Mouse (Mus musculus): ENCODE results near the gene Wfdc12. TPM values are rescaled to one million over a fixed set of nuclear protein-coding genes. Genes with fewer than 3 reads are reported as not detected.

Gene Wfdc12
- polyA plus RNA-seq, 1 experiment from 2014 or later: not detected

GRCm38 (mm10) chr2:164168571-164168946, 21.8 kb downstream of the Wfdc12 start:
- WGBS: 5% methylated on average over 42 of the region's 42 CpGs
- Histone ChIP-seq H3K4me2 (ENCODE audit: low read depth, low read length) (peak overlapping the region; percentile 61), H3K27me3 (replicated peaks; ENCODE audit: control insufficient read depth, insufficient read depth, low read length) (peaks cover 59% of the 10 kb centered on the region), H3K4me1 (ENCODE audit: control insufficient read depth, insufficient read depth, low read length) (peaks cover 18% of the 10 kb centered on the region), H3K9ac (ENCODE audit: low read depth, low read length) (no peak overlapping the region), H3K36me3 (ENCODE audit: control insufficient read depth, insufficient read depth, low read length) (no peaks in the 10 kb centered on the region), H3K4me3 (ENCODE audit: low read length) (peak overlapping the region; percentile 32), H3K27ac (ENCODE audit: low read length) (no peak overlapping the region), H3K9me3 (ENCODE audit: control insufficient read depth, low read length) (no peaks in the 10 kb centered on the region)
- ATAC-seq: 0 out of 2 replicates have a peak, but pooled peaks have one; percentile 42

GRCm38 (mm10) chr2:164167752-164168570, 22.4 kb downstream of the Wfdc12 start:
- Histone ChIP-seq H3K36me3 (ENCODE audit: control insufficient read depth, insufficient read depth, low read length) (no peaks in the 10 kb centered on the region), H3K4me2 (ENCODE audit: low read depth, low read length) (peak overlapping the region; percentile 61), H3K9ac (ENCODE audit: low read depth, low read length) (no peak overlapping the region), H3K27me3 (replicated peaks; ENCODE audit: control insufficient read depth, insufficient read depth, low read length) (peaks cover 59% of the 10 kb centered on the region), H3K27ac (ENCODE audit: low read length) (no peak overlapping the region), H3K4me1 (ENCODE audit: control insufficient read depth, insufficient read depth, low read length) (peaks cover 18% of the 10 kb centered on the region), H3K9me3 (ENCODE audit: control insufficient read depth, low read length) (no peaks in the 10 kb centered on the region), H3K4me3 (ENCODE audit: low read length) (peak overlapping the region; percentile 32)
- ATAC-seq: 0 out of 2 replicates have a peak, but pooled peaks have one; percentile 18
- 11% methylated on average over 90 of the region's 90 CpGs for WGBS

GRCm38 (mm10) chr2:164164941-164165340, 25.5 kb downstream of the Wfdc12 start:
- 93% methylated on average over 5 of the region's 5 CpGs for WGBS
- Histone ChIP-seq H3K4me2 (ENCODE audit: low read depth, low read length) (no peak overlapping the region), H3K9me3 (ENCODE audit: control insufficient read depth, low read length) (no peaks in the 10 kb centered on the region), H3K4me1 (ENCODE audit: control insufficient read depth, insufficient read depth, low read length) (peaks cover 9% of the 10 kb centered on the region), H3K4me3 (ENCODE audit: low read length) (no peak overlapping the region), H3K9ac (ENCODE audit: low read depth, low read length) (no peak overlapping the region), H3K36me3 (ENCODE audit: control insufficient read depth, insufficient read depth, low read length) (no peaks in the 10 kb centered on the region), H3K27ac (ENCODE audit: low read length) (no peak overlapping the region), H3K27me3 (replicated peaks; ENCODE audit: control insufficient read depth, insufficient read depth, low read length) (peaks cover 40% of the 10 kb centered on the region)
- no peak for ATAC-seq

DNA sequence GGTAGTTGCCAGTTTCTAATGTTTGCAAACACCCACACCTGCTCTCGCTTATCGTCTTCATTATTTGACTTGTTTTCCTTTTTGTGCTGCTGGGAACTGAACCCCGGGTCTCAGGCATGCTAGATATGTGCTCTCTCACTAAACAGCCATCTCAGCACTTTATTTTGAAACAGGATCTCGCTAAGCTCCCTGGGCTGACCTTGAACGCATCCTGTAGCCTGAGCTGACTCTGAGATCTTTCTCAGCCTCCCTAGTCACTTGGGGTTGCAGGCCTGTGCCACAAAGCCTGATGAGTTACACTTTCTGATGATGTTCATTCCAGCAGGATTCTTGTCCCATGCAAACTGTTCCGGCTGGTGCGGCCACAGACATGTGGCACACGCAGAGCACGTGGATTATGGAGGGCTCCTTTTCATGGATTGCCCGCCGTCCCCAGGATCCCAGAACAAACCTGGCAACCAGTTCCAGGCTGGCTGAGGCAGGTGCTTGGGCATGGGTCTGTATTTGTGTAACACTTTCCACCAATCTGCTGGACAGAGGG, 28.8 kb downstream of the Wfdc12 start:
- H3K36me3 ChIP-seq (ENCODE audit: control insufficient read depth, insufficient read depth, low read length): no peaks in the 10 kb centered on the region

GRCm38 (mm10) chr2:164158838-164159237, 31.6 kb downstream of the Wfdc12 start:
- Histone ChIP-seq H3K27me3 (replicated peaks; ENCODE audit: control insufficient read depth, insufficient read depth, low read length) (no peaks in the 10 kb centered on the region), H3K9me3 (ENCODE audit: control insufficient read depth, low read length) (no peaks in the 10 kb centered on the region), H3K9ac (ENCODE audit: low read depth, low read length) (no peak overlapping the region), H3K27ac (ENCODE audit: low read length) (no peak overlapping the region), H3K36me3 (ENCODE audit: control insufficient read depth, insufficient read depth, low read length) (no peaks in the 10 kb centered on the region), H3K4me2 (ENCODE audit: low read depth, low read length) (no peak overlapping the region), H3K4me1 (ENCODE audit: control insufficient read depth, insufficient read depth, low read length) (no peaks in the 10 kb centered on the region), H3K4me3 (ENCODE audit: low read length) (no peak overlapping the region)
- ATAC-seq: no peak
- whole genome bisulfite sequencing: 81% methylated on average over 2 of the region's 2 CpGs

More for the DNA sequence above, 28.8 kb downstream of the Wfdc12 start:
- Histone ChIP-seq H3K4me3 (ENCODE audit: low read length) (no peak overlapping the region), H3K27me3 (replicated peaks; ENCODE audit: control insufficient read depth, insufficient read depth, low read length) (peaks cover 6% of the 10 kb centered on the region; the same call in 1 of the 2 replicates), H3K9ac (ENCODE audit: low read depth, low read length) (no peak overlapping the region), H3K4me2 (ENCODE audit: low read depth, low read length) (no peak overlapping the region), H3K4me1 (ENCODE audit: control insufficient read depth, insufficient read depth, low read length) (no peaks in the 10 kb centered on the region), H3K27ac (ENCODE audit: low read length) (no peak overlapping the region), H3K9me3 (ENCODE audit: control insufficient read depth, low read length) (no peaks in the 10 kb centered on the region)
- WGBS: 74% methylated on average over 11 of the region's 11 CpGs
- ATAC-seq: no peak

GRCm38 (mm10) chr2:164156158-164156557, 34.2 kb downstream of the Wfdc12 start:
- no peaks in the 10 kb centered on the region for H3K9me3 ChIP-seq (ENCODE audit: control insufficient read depth, low read length)
- WGBS: 85% methylated on average over 7 of the region's 7 CpGs
- H3K4me2 ChIP-seq (ENCODE audit: low read depth, low read length): no peak overlapping the region
- H3K9ac ChIP-seq (ENCODE audit: low read depth, low read length): no peak overlapping the region
- no peak for ATAC-seq
- no peaks in the 10 kb centered on the region for H3K27me3 ChIP-seq (replicated peaks; ENCODE audit: control insufficient read depth, insufficient read depth, low read length)
- no peaks in the 10 kb centered on the region for H3K4me1 ChIP-seq (ENCODE audit: control insufficient read depth, insufficient read depth, low read length)
- no peak overlapping the region for H3K4me3 ChIP-seq (ENCODE audit: low read length)
- no peak overlapping the region for H3K27ac ChIP-seq (ENCODE audit: low read length)
- no peaks in the 10 kb centered on the region for H3K36me3 ChIP-seq (ENCODE audit: control insufficient read depth, insufficient read depth, low read length)

DNA sequence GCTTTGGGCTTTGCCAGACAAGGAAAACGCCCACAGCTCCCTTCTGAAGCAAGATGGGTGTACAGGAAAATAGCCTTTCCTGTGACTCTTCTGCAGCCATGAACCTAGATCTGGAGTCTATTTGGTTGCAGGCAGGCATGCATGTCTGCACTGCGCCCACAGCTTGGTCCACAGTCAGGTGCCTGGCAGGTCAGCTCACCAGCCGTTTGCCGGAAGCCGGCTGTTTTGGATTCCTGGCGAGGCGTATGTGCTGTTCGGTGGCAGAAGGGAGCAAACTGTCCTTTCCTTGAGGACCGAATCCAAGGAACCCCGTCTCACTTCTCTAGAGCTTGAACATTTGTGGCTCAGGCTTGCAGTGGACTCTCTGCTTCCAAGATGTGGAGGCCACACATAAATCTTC, 36.4 kb downstream of the Wfdc12 start:
- 90% methylated on average over 10 of the region's 10 CpGs for WGBS
- no peaks in the 10 kb centered on the region for H3K27me3 ChIP-seq (replicated peaks; ENCODE audit: control insufficient read depth, insufficient read depth, low read length)
- no peak for ATAC-seq

DNA sequence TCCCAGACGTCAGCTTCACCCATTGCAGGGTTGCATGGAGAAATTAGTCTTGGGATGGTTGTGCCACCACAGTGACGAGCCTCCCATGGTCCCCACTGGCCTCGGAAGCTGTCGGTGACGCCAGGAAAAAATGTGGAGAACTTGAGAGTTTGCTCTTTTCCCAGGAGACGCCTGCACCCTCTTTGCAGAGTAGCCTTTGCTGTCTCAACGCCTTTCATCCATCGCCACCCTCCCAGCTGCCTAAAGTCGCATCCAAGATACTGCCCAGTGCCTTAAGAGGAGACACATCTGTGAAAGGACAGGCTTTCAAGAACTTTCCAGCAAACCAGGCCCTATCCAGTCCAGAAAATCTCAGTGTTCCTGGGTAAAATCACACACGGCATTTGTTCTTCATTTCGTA, 38.1 kb downstream of the Wfdc12 start:
- no peak for ATAC-seq
- 91% methylated on average over 11 of the region's 11 CpGs for WGBS
- no peak overlapping the region for H3K27ac ChIP-seq (ENCODE audit: low read length)

More for the DNA sequence above, 36.4 kb downstream of the Wfdc12 start:
- no peak overlapping the region for H3K27ac ChIP-seq (ENCODE audit: low read length)
- H3K4me1 ChIP-seq (ENCODE audit: control insufficient read depth, insufficient read depth, low read length): no peaks in the 10 kb centered on the region
- H3K9ac ChIP-seq (ENCODE audit: low read depth, low read length): no peak overlapping the region
- no peak overlapping the region for H3K4me3 ChIP-seq (ENCODE audit: low read length)
- no peaks in the 10 kb centered on the region for H3K36me3 ChIP-seq (ENCODE audit: control insufficient read depth, insufficient read depth, low read length)
- no peaks in the 10 kb centered on the region for H3K9me3 ChIP-seq (ENCODE audit: control insufficient read depth, low read length)
- no peak overlapping the region for H3K4me2 ChIP-seq (ENCODE audit: low read depth, low read length)

DNA sequence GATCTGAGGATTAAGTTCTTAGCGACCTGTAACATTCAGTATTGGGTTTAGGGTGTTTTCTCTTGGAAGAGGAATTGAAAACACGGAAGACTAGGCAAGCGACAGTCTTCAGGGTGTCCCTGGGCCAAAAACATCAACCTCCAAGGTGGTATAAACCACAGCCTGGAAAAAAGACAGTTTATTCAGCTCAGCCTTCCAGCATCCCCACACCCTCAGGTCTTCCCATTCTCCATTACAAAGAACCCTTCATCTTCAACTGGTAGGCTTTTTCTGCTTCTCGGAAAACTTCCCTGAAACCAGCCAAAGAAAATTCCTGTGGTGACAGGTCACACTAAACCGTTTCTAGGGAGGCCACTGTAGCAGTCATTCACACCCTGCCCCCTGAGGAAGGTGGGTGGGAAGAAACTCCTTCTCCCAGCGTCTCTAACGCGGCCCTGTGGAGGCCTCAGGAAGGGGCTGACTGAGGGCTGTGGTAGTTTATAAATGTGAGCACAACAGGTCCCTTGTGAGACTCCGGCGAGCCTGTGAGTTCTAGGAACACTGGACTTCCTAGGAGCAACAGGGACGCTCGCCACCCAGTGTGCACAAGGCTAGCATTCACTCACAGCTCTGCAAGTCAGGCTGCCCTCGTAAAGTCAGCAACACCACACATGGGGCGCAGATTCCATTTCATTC, 40.2 kb downstream of the Wfdc12 start:
- H3K36me3 ChIP-seq (ENCODE audit: control insufficient read depth, insufficient read depth, low read length): no peaks in the 10 kb centered on the region
- H3K27ac ChIP-seq (ENCODE audit: low read length): 0 out of 2 replicates have a peak overlapping the region, but pooled peaks have one; percentile 20
- H3K9me3 ChIP-seq (ENCODE audit: control insufficient read depth, low read length): no peaks in the 10 kb centered on the region
- H3K4me1 ChIP-seq (ENCODE audit: control insufficient read depth, insufficient read depth, low read length): no peaks in the 10 kb centered on the region
- H3K9ac ChIP-seq (ENCODE audit: low read depth, low read length): no peak overlapping the region; the same call in 1 of the 2 replicates
- no peak for ATAC-seq
- no peak overlapping the region for H3K4me3 ChIP-seq (ENCODE audit: low read length)
- WGBS: 48% methylated on average over 14 of the region's 14 CpGs
- H3K27me3 ChIP-seq (replicated peaks; ENCODE audit: control insufficient read depth, insufficient read depth, low read length): no peaks in the 10 kb centered on the region
- H3K4me2 ChIP-seq (ENCODE audit: low read depth, low read length): no peak overlapping the region

More for the DNA sequence above, 38.1 kb downstream of the Wfdc12 start:
- H3K27me3 ChIP-seq (replicated peaks; ENCODE audit: control insufficient read depth, insufficient read depth, low read length): no peaks in the 10 kb centered on the region
- no peaks in the 10 kb centered on the region for H3K4me1 ChIP-seq (ENCODE audit: control insufficient read depth, insufficient read depth, low read length)
- H3K9me3 ChIP-seq (ENCODE audit: control insufficient read depth, low read length): no peaks in the 10 kb centered on the region
- no peaks in the 10 kb centered on the region for H3K36me3 ChIP-seq (ENCODE audit: control insufficient read depth, insufficient read depth, low read length)
- no peak overlapping the region for H3K4me2 ChIP-seq (ENCODE audit: low read depth, low read length)
- no peak overlapping the region for H3K9ac ChIP-seq (ENCODE audit: low read depth, low read length)
- H3K4me3 ChIP-seq (ENCODE audit: low read length): no peak overlapping the region

Measured in intestine, embryonic 16.5 days (tissue).